Mouse (Mus musculus): ENCODE data around the gene Tyrobp.

Gene Tyrobp

DNA sequence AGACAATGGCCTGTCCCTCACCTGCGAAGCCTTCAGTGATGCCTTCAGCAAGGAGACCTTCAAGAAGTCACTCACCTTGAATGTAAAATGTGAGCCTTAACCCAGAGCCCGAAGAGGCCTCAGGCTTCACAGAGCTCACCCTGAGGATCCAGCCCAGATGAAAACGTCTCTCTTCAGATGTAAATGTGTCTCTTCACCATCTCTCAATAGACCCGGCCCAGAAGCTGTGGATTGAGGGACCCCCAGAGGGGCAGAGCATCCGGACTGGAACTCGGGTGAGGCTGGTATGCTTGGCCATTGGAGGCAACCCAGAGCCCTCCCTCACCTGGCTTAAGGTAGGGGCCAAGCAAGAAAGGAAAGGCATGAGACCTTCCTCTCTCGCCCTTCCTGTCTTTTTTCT, 50.0 kb downstream of the Tyrobp start:
- no peak for DNase-seq (ENCODE audit: low spot score)

GRCm38 (mm10) chr7:30463996-30464395, 50.4 kb downstream of the Tyrobp start:
- no peak for DNase-seq (ENCODE audit: low spot score)

DNA sequence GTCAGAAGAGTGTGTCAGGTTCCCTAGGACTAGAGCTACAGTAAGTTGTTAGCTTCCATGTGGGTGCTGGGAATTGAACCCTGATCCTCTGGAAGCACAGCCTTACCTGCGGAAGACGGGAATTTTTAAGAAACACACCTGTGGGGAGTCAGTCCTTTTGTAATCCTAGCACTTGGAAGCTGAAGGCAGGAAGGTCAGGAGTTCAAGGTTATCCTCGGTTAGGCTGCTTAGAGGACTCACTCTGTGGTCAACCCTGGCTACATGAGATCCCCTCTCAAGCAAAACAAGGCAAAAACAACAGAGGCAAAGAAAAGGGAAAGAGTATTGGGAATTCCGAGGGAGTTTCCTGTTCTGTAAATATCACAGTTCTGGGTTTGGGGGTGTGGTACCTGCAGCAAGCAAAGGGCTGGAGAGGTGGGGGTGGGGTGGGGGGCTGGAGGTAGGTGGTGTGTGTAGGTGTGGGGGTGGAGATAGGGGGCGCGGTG, 51.3 kb downstream of the Tyrobp start:
- DNase-seq (ENCODE audit: low spot score), result no peak

All from urinary bladder, postnatal 25 days (tissue).